ENCODE assay signal across 32 mouse cellular contexts in the genomic region with DNA sequence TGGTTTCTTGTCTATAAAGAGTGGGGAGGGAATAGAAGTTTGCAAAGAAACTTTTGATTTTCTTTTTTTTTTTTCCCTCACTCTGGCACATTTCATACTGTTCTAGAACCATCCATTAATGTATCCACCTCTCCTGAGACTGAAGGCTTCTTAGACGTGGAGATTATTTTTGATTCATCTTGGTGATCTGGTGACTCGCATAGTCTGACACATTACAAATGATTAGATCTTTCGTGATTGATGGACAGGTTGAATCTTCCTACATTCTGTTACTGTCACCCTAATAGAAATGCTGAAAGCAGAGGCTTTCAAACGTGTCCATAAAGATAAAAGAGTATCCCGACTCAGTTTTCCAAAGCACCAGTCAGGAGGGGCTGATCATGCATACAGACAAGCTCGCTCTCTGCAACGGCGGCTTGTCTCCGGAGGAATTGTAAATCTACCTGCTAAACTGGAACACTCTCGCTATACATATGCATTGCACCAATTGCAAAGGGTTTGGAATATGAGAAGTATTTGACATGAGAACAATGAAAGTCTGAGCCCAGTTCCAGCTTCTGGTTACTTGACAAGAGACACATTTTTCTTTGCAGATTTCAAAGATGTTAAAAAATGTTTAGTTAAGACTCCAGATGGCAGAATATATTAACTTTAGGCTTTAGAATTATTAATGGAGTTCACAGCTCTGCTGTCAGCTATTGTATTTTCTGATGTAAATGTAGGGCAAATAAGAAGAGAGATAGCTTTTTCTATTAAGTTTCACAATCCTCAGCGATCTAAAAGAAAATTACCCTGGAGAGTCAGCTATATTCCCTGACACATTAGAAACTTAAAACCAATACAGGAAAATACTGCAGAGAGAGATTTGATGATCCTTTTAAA. TPM values are rescaled to one million over a fixed set of nuclear protein-coding genes. Genes with fewer than 3 reads are reported as not detected.
DNase-seq lines count a peak whose midpoint lies in the region; ATAC-seq and TF ChIP-seq lines count a peak whose summit lies in the region.
"Had no signal": no experiment of that assay in that cellular context is flagged by ENCODE, and none has a peak within 500 bp of the region (broad histone marks: within the 10 kb centered on the region; RNA-seq: fewer than 3 reads in every experiment).

No protein-coding gene starts in this region.

- H3K9me3 ChIP-seq in midbrain, embryonic 13.5 days = no peaks in the 10 kb centered on the region
- no peaks in the 10 kb centered on the region for H3K9me3 ChIP-seq in midbrain, embryonic 10.5 days (replicated peaks)
- H3K9me3 ChIP-seq in forebrain, postnatal 0 days (ENCODE audit: low read length) = no peaks in the 10 kb centered on the region
- H3K9me3 ChIP-seq in liver, postnatal 0 days (ENCODE audit: low read length) = no peaks in the 10 kb centered on the region
- H3K9me3 ChIP-seq: heart, embryonic 13.5 days; liver, embryonic 12.5 days; megakaryocyte, embryonic 14.5 days; neural tube, embryonic 15.5 days; stomach, embryonic 15.5 days had no signal

- H3K27me3 ChIP-seq in midbrain, embryonic 13.5 days = no peaks in the 10 kb centered on the region
- H3K27me3 ChIP-seq in midbrain, embryonic 10.5 days (ENCODE audit: low read depth, poor library complexity, severe bottlenecking) = no peaks in the 10 kb centered on the region
- H3K27me3 ChIP-seq in forebrain, postnatal 0 days (ENCODE audit: insufficient read depth, low read length) = no peaks in the 10 kb centered on the region
- H3K27me3 ChIP-seq in liver, postnatal 0 days (ENCODE audit: insufficient read depth, low read length) = no peaks in the 10 kb centered on the region
- H3K27me3 ChIP-seq: heart, embryonic 13.5 days; liver, embryonic 12.5 days; megakaryocyte, embryonic 14.5 days; neural tube, embryonic 15.5 days; stomach, embryonic 15.5 days had no signal

- ATAC-seq in frontal cortex, adult (ENCODE audit: low TSS enrichment) = peak; percentile 44; the same call in 1 of the 2 replicates
- ATAC-seq in midbrain, embryonic 13.5 days = peak; percentile 63
- ATAC-seq in forebrain, postnatal 0 days = peak; percentile 55; the same call in 1 of the 2 replicates
- ATAC-seq in liver, postnatal 0 days = no peak
- ATAC-seq: intestine, embryonic 16.5 days; liver, embryonic 12.5 days; lung, postnatal 0 days had no signal

- H3K4me1 ChIP-seq in midbrain, embryonic 13.5 days (replicated peaks) = peaks cover 9% of the 10 kb centered on the region; the same call in 1 of the 2 replicates
- H3K4me1 ChIP-seq in midbrain, embryonic 10.5 days = peaks cover 3% of the 10 kb centered on the region; the same call in 1 of the 2 replicates
- H3K4me1 ChIP-seq in forebrain, postnatal 0 days (ENCODE audit: insufficient read depth) = 0 out of 2 replicates have a peak, but pooled peaks cover 2% of the 10 kb centered on the region
- no peaks in the 10 kb centered on the region for H3K4me1 ChIP-seq in liver, postnatal 0 days (ENCODE audit: insufficient read depth)
- H3K4me1 ChIP-seq: heart, embryonic 13.5 days; liver, embryonic 12.5 days; megakaryocyte, embryonic 14.5 days; neural tube, embryonic 15.5 days; stomach, embryonic 15.5 days had no signal

- 46% methylated on average over 11 of the region's 11 CpGs for WGBS in midbrain, embryonic 13.5 days
- WGBS in midbrain, embryonic 10.5 days = 79% methylated on average over 11 of the region's 11 CpGs
- 55% methylated on average over 11 of the region's 11 CpGs for WGBS in forebrain, postnatal 0 days
- 76% methylated on average over 11 of the region's 11 CpGs for WGBS in liver, postnatal 0 days (ENCODE audit: insufficient replicate concordance)

- no peak overlapping the region for H3K27ac ChIP-seq in midbrain, embryonic 13.5 days
- no peak overlapping the region for H3K27ac ChIP-seq in midbrain, embryonic 10.5 days (replicated peaks)
- H3K27ac ChIP-seq in forebrain, postnatal 0 days (ENCODE audit: low read depth, low read length) = no peak overlapping the region; the same call in 1 of the 2 replicates
- no peak overlapping the region for H3K27ac ChIP-seq in liver, postnatal 0 days (ENCODE audit: low read depth)
- H3K27ac ChIP-seq: heart, embryonic 13.5 days; liver, embryonic 12.5 days; neural tube, embryonic 15.5 days; stomach, embryonic 15.5 days had no signal

- no peak overlapping the region for H3K4me2 ChIP-seq in midbrain, embryonic 13.5 days (replicated peaks)
- H3K4me2 ChIP-seq in forebrain, postnatal 0 days (ENCODE audit: low read depth) = no peak overlapping the region; the same call in 1 of the 2 replicates
- no peak overlapping the region for H3K4me2 ChIP-seq in liver, postnatal 0 days (ENCODE audit: low read depth, low read length)
- H3K4me2 ChIP-seq: heart, embryonic 13.5 days; liver, embryonic 12.5 days; neural tube, embryonic 15.5 days; stomach, embryonic 15.5 days had no signal

- no peak for TF ChIP-seq CTCF in forebrain, postnatal 0 days (IDR thresholded peaks at IDR 0.05; ENCODE audit: low read depth)
- no peak for TF ChIP-seq CTCF in liver, postnatal 0 days (IDR thresholded peaks at IDR 0.05; ENCODE audit: low read depth)

- no peaks in the 10 kb centered on the region for H3K36me3 ChIP-seq in midbrain, embryonic 13.5 days
- no peaks in the 10 kb centered on the region for H3K36me3 ChIP-seq in midbrain, embryonic 10.5 days
- no peaks in the 10 kb centered on the region for H3K36me3 ChIP-seq in forebrain, postnatal 0 days (ENCODE audit: insufficient read depth)
- no peaks in the 10 kb centered on the region for H3K36me3 ChIP-seq in liver, postnatal 0 days (replicated peaks; ENCODE audit: insufficient read depth, low read length)
- H3K36me3 ChIP-seq: heart, embryonic 13.5 days; liver, embryonic 12.5 days; neural tube, embryonic 15.5 days; stomach, embryonic 15.5 days had no signal

- H3K4me3 ChIP-seq in midbrain, embryonic 13.5 days (replicated peaks) = no peak overlapping the region
- no peak overlapping the region for H3K4me3 ChIP-seq in midbrain, embryonic 10.5 days
- H3K4me3 ChIP-seq in forebrain, postnatal 0 days (ENCODE audit: low read depth, low read length) = no peak overlapping the region
- no peak overlapping the region for H3K4me3 ChIP-seq in liver, postnatal 0 days (ENCODE audit: low read depth, low read length)
- H3K4me3 ChIP-seq: heart, embryonic 13.5 days; liver, embryonic 12.5 days; megakaryocyte, embryonic 14.5 days; neural tube, embryonic 15.5 days; stomach, embryonic 15.5 days had no signal

- DNase-seq in frontal cortex, postnatal 25 days (ENCODE audit: low spot score in 2 of 2) = no peak
- no peak for DNase-seq in midbrain, embryonic 10.5 days (ENCODE audit: low spot score)
- peak; percentile 27 for DNase-seq in forebrain, postnatal 0 days
- DNase-seq in liver, postnatal 0 days = no peak
- DNase-seq in heart, postnatal 4 days = no peak
- DNase-seq: adrenal gland, postnatal 25 days; B cell, adult 2 months; cerebellum, adult 2 months; cerebellum, postnatal 14 days; gastrocnemius, postnatal 10 days; heart, postnatal 10 days; kidney, adult 9 months; kidney, postnatal 10 days; layer of hippocampus, postnatal 36 days; left cerebral cortex, postnatal 4 days; lung, adult 18-20 months; lung, postnatal 4 days; retina, postnatal 1 day; right cerebral cortex, postnatal 25 days had no signal

- H3K9ac ChIP-seq in midbrain, embryonic 13.5 days (replicated peaks) = no peak overlapping the region
- no peak overlapping the region for H3K9ac ChIP-seq in forebrain, postnatal 0 days
- H3K9ac ChIP-seq in liver, postnatal 0 days (replicated peaks) = no peak overlapping the region
- H3K9ac ChIP-seq: heart, embryonic 13.5 days; liver, embryonic 12.5 days; neural tube, embryonic 15.5 days; stomach, embryonic 15.5 days had no signal

- no peak for TF ChIP-seq EP300 in liver, postnatal 0 days (IDR thresholded peaks at IDR 0.05; ENCODE audit: low read depth)

RNA-seq across cellular contexts. Expression of a gene that starts 20.8 kb away (rescaled TPM):
- polyA plus RNA-seq in midbrain, embryonic 13.5 days (2015; fragmentation: Nextera tagmentation; extraction: Ambion mirVana) = 0.39 and 0.62 TPM in 2 replicates
- 0.14 TPM in 1 of 2 replicates, not detected in the other for polyA plus RNA-seq in midbrain, embryonic 10.5 days (2016; fragmentation: Nextera tagmentation; extraction: Ambion mirVana)
- 0.29 and 1.6 TPM in 2 replicates for total RNA-seq in forebrain, postnatal 0 days (2014; rRNA removed)
- 2.7 and 3.8 TPM in 2 replicates for polyA plus RNA-seq in forebrain, postnatal 0 days (2015; fragmentation: Nextera tagmentation; extraction: Ambion mirVana)
- polyA plus RNA-seq in liver, postnatal 0 days (2015; fragmentation: Nextera tagmentation; extraction: Ambion mirVana) = not detected in 2 replicates
- total RNA-seq in heart, postnatal 4 days (2021) = not detected
- total RNA-seq: adrenal gland, adult 18-20 months; gastrocnemius, postnatal 10 days; heart, adult 8-10 months; heart, postnatal 10 days had no signal
- polyA plus RNA-seq: heart, embryonic 13.5 days; intestine, embryonic 16.5 days; large intestine, adult 2 months; limb, embryonic 14.5 days; liver, embryonic 12.5 days; stomach, embryonic 15.5 days had no signal

RNA-seq across cellular contexts. Expression of a gene that starts 55.4 kb away (rescaled TPM):
- polyA plus RNA-seq in midbrain, embryonic 13.5 days (2015; fragmentation: Nextera tagmentation; extraction: Ambion mirVana) = 4.3 and 5.8 TPM in 2 replicates
- 7.9 and 8.4 TPM in 2 replicates for polyA plus RNA-seq in midbrain, embryonic 10.5 days (2016; fragmentation: Nextera tagmentation; extraction: Ambion mirVana)
- 13.3 and 17.1 TPM in 2 replicates for total RNA-seq in forebrain, postnatal 0 days (2014; rRNA removed)
- 2.6 and 4.7 TPM in 2 replicates for polyA plus RNA-seq in forebrain, postnatal 0 days (2015; fragmentation: Nextera tagmentation; extraction: Ambion mirVana)
- 2.2 and 2.5 TPM in 2 replicates for polyA plus RNA-seq in liver, postnatal 0 days (2015; fragmentation: Nextera tagmentation; extraction: Ambion mirVana)
- 10 to 100 TPM; 24.7 to 25.2 TPM for total RNA-seq in heart, postnatal 4 days (2021)
